Mouse (Mus musculus): Measurements from ENCODE around the gene Pitpnc1.

Pitpnc1 gene

DNA sequence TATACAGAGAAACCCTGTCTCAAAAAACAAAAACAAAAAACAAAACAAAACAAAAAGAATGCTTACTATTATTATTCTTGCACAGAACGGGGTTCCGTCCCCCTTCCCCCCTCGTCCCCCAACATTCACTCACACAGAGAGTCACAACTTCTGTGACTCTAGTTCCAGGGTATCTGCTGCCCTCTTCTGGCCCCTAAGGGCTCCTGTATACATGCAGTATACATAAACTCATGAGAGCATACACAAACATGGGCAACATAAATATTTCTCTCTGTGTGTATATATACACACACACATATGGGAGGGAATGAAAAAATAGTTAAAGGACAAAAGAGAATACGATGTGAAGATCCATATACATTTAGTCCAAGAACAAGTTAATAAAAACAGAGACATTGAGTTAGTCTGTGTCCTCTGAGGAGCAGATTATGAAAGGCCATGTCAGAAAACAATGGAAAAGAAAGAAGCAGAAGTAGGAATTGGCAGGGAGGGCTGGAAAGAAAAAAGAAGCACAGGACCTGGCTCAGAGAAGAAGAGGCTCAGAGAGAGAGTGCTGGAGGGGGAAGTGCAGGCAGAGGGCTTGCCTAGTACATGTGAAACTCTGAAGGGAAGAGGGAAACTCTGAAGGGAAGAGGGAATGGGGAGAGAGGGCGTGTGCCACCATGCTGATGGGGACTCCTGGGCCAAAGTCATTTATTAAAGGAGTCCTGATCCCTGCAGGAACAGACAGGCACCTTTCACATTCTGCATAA, 68.5 kb downstream of the Pitpnc1 start:
- no peak for DNase-seq

GRCm38 (mm10) chr11:107400826-107401225, 69.7 kb downstream of the Pitpnc1 start:
- no peak for DNase-seq

DNA sequence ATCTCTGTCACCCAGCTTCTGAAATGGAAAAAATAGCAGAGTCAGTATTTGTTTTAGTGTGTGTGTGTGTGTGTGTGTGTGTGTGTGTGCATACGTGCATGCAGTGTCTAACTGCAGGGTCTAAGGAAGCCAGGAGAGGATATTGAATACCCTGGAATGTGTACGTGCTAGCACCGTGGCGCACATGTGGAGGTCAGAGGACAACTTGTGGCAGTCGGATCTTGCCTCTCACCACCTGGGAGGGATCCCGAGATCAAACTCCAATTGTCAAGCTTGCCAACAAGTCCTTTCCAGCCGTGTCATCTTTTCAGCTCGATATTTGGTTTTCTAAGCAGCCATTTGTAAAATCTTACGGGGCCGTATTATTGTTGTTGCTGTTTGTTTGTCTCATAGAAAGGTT, 70.5 kb downstream of the Pitpnc1 start:
- no peak for DNase-seq

GRCm38 (mm10) chr11:107397326-107397998, 73.0 kb downstream of the Pitpnc1 start:
- DNase-seq = no peak

- DNase-seq = no peak
Measured at GRCm38 (mm10) chr11:107394245-107394644, 76.3 kb downstream of the Pitpnc1 start.

DNA sequence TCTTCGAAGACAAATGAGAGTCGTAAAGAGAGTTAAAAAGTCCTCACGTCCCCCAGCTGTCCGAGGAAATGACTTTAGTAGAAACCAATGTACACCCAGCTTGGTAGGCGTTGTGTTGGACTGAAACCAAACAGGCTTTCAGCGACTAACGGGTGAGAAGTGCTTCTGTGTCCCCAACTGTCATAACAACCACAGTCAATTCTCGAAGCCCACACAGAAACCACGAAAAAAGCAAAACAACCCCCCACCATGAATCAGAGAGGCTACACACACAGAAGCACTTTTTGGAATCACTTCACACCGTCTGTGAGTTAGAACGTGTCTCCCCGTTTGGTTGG, 76.7 kb downstream of the Pitpnc1 start:
- DNase-seq = no peak

DNA sequence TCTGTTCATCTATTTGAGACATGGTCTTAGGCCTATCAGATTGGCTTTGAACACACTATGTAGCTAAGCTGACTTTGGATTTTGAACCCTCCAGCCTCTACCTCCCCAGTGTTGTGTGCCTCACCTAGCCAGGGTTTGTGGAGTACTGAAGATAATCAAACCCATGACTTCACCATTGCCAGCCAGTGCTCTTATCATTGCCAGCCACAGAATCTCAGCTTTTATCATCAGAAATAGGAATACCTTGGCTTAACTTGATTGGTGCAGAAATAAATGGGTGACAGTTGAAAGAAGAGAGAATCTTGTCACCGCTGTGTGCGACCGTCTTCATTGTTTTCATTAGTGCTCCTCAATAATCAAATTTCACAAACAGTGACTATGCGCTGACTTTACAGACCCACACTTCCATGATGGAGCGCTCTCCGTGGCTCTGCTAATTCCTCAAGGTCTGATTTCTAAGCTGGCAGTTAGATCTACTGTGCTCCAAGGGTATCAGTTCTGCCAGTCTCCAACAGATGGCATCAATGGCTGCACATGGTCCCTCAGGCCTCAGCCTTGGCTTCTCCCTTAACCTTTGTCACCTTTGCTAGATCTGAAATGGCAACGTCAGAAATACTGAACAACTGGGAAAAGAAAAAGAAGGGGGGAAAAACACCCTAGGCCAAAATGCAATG, 77.2 kb downstream of the Pitpnc1 start:
- no peak for DNase-seq

DNA sequence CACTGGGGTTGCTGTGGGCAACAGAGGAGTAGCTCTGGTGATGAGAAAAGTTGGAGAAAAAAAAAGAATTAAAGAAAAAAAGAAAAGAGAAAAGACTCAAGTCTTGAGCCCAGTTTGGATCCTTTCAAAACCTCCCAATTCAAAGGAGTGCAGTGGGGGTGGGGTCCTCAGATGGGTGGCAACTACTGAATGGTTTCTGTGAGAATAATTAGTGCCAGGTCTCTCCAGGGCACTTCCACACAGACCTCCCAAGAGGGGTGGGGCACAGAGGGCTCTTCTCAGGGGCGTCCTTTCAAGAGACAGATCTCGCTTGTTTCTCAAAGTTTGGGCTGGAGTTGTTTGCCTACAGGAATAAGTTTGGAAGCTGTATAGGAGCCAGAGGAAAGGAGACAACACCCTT, 80.0 kb downstream of the Pitpnc1 start:
- peak in 1 of 2 experiments; percentile 19 for DNase-seq

GRCm38 (mm10) chr11:107390001-107390400, 80.5 kb downstream of the Pitpnc1 start:
- no peak for DNase-seq

- no peak for DNase-seq
Measured at GRCm38 (mm10) chr11:107386481-107386880, 84.0 kb downstream of the Pitpnc1 start.

GRCm38 (mm10) chr11:107385306-107385705, 85.2 kb downstream of the Pitpnc1 start:
- no peak for DNase-seq

- DNase-seq = no peak
Measured at GRCm38 (mm10) chr11:107383985-107384384, 86.5 kb downstream of the Pitpnc1 start.

DNA sequence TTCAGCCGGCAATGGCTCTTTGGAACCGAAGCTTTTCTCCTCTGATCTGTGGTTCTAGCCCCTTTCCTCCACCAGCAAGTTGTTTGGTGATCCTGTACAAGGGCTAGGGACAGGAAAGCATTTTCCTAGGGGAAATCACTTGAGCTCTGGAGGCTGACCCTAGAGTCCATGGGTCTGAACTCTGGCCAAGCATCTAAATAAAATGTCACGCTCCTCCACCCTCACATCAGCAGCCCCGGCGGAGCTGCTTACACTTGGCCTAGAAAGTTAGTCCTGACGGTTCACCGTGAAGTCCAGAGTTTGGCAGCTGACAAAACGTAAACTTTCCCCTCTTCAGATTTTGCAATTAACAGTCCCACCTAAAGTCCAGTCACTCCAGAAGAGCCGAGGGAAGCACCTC, 90.5 kb downstream of the Pitpnc1 start:
- no peak for DNase-seq

- DNase-seq = peak; percentile 97 to 98
Measured at GRCm38 (mm10) chr11:107379089-107379845, 91.2 kb downstream of the Pitpnc1 start.

DNA sequence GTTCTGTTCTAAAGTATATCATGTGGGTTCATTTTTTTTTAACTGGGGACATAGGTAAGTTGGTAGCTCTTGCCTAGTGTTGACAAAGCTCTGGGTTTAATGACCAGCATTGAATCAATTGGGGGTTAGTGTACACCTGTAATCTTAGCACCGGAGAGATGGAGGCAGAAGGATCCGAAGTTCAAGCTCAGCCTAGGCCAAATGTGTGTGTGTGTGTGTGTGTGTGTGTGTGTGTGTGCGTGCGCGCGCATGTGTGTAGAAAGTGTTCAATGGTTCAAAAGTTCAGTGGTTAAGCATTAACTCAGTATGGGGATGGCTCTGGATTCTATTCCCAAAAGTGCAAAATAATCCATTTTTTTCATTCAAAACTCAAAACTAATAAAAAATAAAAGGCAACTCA, 93.2 kb downstream of the Pitpnc1 start:
- DNase-seq = no peak

DNA sequence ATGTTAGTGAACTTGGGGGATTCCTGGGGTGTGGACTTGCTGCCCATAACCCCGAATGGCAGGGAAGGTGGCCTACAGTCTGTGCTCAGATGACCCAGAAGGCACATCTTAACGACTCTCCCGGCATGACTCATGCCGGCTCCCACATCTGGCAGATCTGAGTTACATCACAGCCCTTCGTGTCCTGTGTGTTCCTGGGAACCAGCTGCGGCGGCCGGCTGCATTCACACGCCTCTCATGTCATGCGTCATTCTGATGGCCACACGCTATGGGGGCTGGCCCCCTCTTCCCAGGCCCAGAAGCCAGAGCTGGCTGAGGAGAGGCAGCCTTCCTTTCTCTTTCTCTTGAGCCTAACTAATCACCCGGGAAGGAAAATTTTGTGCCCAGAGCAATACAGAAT, 94.2 kb downstream of the Pitpnc1 start:
- DNase-seq = no peak

GRCm38 (mm10) chr11:107375816-107376215, 94.7 kb downstream of the Pitpnc1 start:
- no peak for DNase-seq

DNA sequence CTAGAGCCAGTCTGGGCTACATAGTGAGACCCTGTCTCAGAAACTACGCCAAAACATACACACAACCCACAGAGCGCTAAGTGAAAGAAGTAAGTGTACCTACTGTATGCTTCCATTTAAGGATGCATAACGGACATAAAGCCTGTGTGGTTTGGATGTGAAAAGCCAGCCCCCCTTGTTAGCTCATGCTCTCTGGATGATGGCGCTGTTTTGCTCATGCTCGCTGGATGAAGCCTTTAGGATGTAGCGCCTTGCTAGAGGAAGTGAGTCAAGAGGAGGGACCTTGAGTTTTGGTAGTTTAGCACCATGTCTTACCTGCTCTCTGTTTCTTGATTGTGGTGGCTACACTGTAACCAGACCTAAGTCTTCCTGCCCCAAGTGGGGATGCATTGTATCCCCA, 96.9 kb downstream of the Pitpnc1 start:
- DNase-seq = no peak

DNA sequence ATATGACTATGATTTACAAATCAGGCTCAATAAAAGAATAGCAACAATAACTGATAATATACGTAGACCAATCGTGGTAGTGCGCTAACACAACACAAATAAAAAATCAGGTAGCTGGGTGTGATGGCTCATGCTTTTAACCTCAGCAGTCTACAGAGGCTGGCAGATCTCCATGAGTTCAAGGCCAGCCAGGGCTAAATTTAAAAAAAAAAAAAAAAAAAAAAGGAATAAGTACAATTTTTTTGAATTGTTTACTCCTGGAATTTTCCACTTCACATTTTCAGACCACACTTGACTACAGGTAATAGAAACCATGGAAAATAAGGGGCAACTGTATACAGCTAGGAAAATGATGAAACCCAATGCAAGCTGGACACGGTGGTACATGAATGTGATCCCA, 97.3 kb downstream of the Pitpnc1 start:
- no peak for DNase-seq

GRCm38 (mm10) chr11:107372688-107373087, 97.8 kb downstream of the Pitpnc1 start:
- DNase-seq = no peak

DNA sequence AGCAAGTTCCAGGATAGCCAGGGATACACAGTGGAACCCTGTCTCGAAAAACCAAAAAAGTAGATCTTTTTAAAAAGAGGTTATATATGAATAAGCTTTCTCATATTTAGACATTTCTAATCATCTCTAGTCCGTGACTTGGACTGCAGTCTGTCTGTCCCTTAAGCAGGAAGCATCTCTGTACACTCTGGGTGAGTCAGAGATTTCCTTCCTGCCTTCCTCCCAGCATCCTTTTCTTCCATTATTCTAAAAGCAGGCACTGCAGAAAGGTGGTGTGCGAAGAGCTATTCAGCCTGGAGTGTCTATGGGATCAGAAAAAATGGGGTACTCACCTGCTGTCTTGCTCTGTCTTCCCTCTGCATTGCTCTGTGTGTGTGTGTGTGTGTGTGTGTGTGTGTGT, 100.0 kb downstream of the Pitpnc1 start:
- DNase-seq = no peak

GRCm38 (mm10) chr11:107369661-107370060, 100.8 kb downstream of the Pitpnc1 start:
- DNase-seq = no peak

DNA sequence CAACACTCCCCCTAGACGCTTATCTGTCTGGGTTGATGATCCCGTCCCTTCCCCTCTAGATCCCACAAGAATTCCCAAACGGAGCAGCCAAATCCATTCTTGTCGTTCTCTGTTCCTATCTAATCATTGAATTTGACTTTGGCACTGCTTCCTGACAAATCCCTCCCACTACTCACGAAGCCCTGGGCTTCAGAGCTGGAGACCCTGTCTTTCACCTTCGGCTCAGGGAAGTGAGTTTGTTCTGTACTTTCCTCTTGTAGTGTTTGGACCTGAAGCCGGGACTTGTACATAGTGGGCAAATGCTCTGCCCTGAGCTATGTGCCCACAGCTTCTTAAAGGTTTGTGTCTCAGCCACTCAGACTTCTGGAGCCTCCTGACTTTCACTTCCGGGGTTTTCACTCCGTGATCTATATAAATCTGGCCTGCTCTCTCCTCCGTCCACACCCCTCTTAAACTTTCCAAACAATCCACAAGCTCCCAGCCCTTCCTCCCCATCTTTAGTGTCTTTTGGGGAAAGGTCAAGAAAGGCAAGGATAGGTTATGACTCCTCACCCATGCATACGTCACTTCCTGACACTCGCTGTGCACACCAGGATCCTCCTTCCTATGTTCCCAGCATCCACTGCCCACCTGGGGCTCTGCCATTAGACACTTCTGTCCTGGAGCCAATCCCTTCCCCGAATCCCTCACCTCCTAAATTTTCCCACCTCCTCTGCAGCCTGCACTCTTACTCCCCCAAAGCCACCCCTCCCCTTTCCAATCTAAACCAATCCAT, 104.4 kb downstream of the Pitpnc1 start:
- DNase-seq = no peak

All from cerebellum, adult 18-20 months (tissue).